Mouse (Mus musculus) layer of hippocampus, adult 18-20 months (tissue): ENCODE data around the gene Gm2035. TPM values are rescaled to one million over a fixed set of nuclear protein-coding genes. Genes with fewer than 3 reads are reported as not detected.
"Not testable (repeated sequence)": the region's sequence is repeated elsewhere in the genome, so short reads cannot be mapped to it uniquely, and the experiment has no call there.

Experiments
- DNase-seq, 2 experiments: peaks; one replicate each; pipeline ENCODE4 v3.0.0; 2022; ENCODE audit warnings: low spot score in 2 of 2
- long read RNA-seq: library from polyadenylated mRNA; stranded (forward); transcript quantifications from one replicate; pipeline ENCODE4 v2.0.0, GENCODE M21; 2021
- total RNA-seq, 2 experiments: library from RNA; stranded (reverse); gene quantifications; 2 replicates each; pipeline ENCODE4 v1.2.3; 2021

Gm2035 gene
- not detected for total RNA-seq
- long read RNA-seq = 0 reads

DNA sequence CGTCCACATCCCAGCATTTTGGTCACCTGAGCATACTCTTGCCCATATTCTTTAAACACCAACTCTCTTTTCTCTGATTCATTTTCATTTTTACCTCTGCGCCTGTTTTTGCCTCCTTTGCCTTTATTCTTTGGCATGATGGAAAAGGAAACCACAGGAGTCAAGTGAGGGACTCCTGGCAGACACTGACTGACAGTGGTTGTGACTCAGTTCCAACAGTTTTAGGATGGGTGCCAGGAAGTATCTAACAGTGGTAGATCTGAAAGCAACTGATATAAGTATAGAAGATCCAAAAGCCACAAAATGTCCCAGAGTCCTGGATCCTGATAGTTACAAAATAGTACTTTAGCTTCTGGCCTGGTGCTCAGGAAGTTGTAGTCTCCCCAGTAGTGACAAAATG is at the start of gene Gm2035:
Gene Gm2035 (minus strand): TSS at position 137 of the 400 bp plus-strand sequence.
- not testable (repeated sequence) for DNase-seq

DNA sequence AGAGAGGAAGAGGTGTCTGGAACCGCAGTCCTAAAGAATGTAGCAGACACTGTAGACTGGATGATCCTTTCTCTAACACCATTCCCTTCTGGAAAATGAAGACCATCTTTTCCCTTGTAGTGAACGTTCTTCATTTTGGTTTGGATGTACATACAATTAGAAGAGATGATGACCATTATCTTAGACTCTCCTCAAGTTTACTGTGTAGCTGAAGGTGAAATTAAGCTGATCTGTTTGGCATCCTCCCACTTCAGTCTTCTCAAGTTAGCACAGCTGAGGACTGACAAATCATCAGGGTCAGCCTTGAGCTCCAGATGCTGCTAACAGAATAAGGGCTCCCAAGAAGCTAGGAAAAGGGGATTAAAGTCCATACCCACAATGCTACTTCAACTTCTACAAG is 34.1 kb upstream of the Gm2035 start, which contains the start of gene Gm2042:
Gene Gm2042 (plus strand): TSS at position 301 of the 400 bp plus-strand sequence.
- DNase-seq = not testable (repeated sequence)

DNA sequence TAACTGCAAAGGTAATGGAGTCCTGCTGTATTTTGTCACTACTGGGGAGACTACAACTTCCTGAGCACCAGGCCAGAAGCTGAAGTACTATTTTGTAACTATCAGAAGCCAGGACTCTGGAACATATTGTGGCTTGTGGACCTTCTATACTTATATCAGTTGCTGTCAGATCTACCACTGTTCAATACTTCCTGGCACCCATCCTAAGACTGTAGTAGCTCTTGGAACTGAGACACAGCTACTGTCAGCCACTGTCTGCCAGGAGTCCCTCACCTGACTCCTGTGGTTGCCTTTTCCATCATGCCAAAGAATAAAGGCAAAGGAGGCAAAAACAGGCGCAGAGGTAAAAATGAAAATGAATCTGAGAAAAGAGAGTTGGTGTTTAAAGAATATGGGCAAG is 24.6 kb downstream of the Gm2035 start, which contains the start of gene Gm2022:
Gene Gm2022 (plus strand): TSS at position 301 of the 400 bp plus-strand sequence.
- not testable (repeated sequence) for DNase-seq

DNA sequence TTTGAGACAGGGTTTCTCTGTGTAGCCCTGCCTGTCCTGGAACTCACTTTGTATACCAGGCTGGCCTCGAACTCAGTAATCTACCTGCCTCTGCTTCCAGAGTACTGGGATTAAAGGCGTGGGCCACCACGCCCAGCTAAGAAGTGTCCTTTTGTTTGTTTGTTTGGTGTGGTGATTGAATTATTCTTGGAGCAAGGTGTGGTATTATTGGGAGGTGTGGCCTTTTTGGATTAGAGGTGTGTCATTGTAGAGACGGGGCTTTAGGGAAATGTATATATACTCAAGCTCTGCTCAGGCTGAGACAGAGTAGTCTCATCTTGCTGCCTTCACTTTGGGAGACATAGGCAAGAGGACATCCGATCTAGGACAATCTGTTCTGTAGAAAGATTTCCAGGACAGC is 45.9 kb downstream of the Gm2035 start, which contains the start of gene Gm2016:
Gene Gm2016 (plus strand): TSS at position 301 of the 400 bp plus-strand sequence.
- not testable (repeated sequence) for DNase-seq

Other genes with a start within 250 kb of the Gm2035 start
- gene Gm21319, start 144.1 kb downstream of the Gm2035 start, total RNA-seq = not detected
- not detected for gene Gm21936, start 124.3 kb downstream of the Gm2035 start, total RNA-seq
- not detected for gene BB287469, start 103.3 kb downstream of the Gm2035 start, total RNA-seq
- not detected for gene Gm2001, start 77.5 kb downstream of the Gm2035 start, total RNA-seq
- not detected for gene Gm2016, start 45.8 kb downstream of the Gm2035 start, total RNA-seq
- not detected for gene Gm2022, start 24.5 kb downstream of the Gm2035 start, total RNA-seq
- gene Gm2042, start 34.2 kb upstream of the Gm2035 start, total RNA-seq = not detected
- gene Gm2075, start 92.0 kb upstream of the Gm2035 start, total RNA-seq = not detected
- gene Gm6803, start 98.9 kb upstream of the Gm2035 start, total RNA-seq = not detected
- gene Gm2056, start 107.1 kb upstream of the Gm2035 start, total RNA-seq = not detected
- gene Gm16368, start 163.8 kb upstream of the Gm2035 start, total RNA-seq = not detected